Mouse (Mus musculus) ovary, postnatal 36 days (tissue): ENCODE data around the gene Gm6526.
"Not testable (repeated sequence)": the region's sequence is repeated elsewhere in the genome, so short reads cannot be mapped to it uniquely, and the experiment has no call there.

Experiments used
- DNase-seq: peaks from one replicate; pipeline ENCODE4 v3.0.0; 2022; ENCODE audit warnings: low spot score, mixed read lengths

The Gm6526 gene

DNA sequence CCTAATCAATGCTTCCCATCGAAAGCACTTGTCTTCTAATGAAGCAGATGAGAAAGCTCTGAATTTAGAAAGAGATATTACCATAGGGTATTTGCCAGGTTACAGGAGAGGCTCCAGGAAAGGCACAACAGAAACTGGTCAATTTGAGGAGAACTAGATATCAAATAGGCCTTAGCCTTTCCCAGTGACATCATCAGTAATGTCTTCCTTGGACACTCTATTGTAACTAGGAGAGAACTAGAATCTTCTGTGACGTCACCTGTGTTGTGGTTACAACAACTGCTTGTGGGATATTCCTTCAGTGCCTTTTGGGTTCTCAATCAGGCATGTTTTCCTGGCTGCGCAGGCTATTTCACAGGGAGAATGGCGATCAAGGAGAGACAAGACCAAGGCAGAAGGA lies at the start of gene Gm6526:
Gene Gm6526 (plus strand): TSS at position 301 of the 400 bp plus-strand sequence.
- not testable (repeated sequence) for DNase-seq

DNA sequence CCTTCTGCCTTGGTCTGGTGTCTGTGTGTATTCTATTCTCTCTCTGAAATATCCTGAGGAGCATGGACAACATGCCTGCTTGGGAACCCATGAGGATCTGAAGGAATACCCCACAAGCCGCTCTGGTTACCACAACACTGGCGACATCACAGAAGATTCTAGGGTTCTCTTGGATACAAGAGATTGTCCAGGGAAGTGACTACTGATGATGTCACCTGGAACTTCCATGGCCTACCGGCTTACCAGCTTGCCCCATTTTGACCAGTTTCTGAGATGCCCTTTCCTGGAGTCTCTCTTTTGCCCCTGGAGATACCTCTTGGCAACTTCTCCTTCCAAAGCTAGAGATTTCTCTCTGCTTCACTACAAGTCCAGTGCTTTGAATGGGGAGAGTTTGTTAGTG lies 20.3 kb upstream of the Gm6526 start, which contains the start of gene Gm16506:
Gene Gm16506 (minus strand): TSS at position 101 of the 400 bp plus-strand sequence.
- DNase-seq: not testable (repeated sequence)

DNA sequence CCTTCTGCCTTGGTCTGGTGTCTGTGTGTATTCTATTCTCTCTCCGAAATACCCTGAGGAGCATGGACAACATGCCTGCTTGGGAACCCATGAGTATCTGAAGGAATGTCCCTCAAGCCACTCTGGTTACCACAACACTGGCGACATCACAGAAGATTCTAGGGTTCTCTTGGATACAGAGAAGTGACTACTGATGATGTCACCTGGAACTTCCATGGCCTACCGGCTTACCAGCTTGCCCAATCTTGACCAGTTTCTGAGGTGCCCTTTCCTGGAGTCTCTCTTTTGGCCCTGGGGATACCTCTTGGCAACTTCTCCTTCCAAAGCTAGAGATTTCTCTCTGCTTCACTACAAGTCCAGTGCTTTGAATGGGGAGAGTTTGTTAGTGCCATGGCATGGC lies 37.0 kb downstream of the Gm6526 start, which contains the start of gene Gm8180:
Gene Gm8180 (minus strand): TSS at position 101 of the 400 bp plus-strand sequence.
- DNase-seq: not testable (repeated sequence)

DNA sequence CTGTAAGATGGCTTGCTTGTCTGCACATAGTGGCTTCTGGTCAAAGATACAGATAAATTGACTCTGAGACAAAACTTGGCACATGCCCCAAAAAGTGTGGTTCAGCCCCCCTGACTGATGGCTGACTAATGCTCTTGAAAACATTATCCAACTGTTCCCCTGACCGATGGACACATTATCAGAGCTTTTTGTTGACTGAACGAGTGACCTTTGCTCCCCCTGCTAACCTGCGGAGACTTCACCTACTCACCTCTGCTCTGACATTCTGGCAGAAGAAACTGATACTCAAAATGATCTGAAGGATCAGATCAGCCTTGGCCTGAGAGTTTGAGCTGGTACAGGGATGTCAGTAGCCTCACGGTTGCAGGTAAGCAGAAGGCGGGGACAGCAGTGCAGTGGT lies 46.1 kb downstream of the Gm6526 start:
- DNase-seq: not testable (repeated sequence)

DNA sequence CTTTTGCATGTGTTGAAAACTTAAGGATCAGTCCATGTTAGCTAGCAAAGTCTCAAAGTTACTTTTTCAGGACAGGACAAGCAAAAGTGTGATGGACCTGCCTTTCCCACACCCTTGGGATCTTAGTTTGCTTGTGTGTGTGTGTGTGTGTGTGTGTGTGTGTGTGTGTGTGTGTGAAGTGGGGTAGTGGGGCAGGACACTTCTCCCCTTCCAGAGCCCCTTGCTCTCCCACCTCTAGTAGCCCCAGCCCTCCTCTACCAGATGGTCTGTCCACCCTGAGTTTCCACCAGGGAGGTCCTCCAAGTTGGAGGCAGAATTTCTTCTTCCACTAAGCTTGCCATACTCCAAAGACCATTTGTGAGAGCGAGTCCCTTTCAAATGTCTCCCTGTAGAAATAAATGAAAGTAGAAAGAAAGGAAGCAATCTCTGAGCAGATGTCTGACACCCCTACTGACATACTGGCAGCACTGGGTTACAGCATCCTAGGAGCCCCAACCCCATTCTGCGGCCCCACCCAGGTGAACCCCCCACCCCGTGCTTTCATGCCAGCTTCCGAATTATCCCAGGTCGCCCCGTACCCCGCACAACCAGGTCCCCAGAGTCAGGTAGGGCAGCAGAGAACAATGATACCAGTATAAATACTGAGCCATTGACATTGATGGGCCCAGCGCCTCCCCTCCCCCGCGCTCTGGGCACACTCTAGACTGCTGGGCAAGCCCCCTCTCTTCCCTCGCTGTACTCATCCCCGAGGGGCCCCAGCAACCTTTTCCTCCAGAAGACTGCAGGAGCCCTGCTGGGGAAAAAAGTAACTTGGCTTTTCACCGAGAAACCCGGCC lies 48.6 kb downstream of the Gm6526 start:
- no peak for DNase-seq

DNA sequence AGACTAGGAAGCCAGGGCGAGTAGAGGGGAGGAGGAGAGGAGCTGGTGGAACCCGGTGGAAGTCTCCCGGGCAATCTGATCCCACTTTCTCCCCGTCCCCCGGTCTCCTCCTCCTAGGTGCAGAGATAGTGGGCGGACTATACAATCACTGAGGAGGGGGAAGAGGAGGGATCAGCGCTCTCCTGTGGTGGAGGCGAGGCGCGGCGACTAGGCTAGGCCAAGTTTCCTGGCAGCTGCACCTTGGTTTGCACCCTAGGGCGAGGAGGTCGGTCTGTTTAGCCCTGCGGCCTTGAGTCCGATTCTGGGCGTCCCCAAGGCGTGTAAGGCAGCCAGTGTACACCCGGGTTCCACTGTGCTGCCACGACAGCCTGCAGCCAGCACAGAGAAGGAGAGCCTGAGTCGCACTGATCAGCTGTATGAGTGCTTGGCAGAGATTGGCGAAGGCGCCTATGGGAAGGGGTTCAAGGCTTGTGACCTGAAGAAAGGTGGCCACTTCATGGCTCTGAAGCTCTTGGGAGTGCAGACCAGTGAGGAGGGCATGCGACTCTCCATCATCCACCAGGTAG lies 49.3 kb downstream of the Gm6526 start:
- DNase-seq: peak; percentile 28

DNA sequence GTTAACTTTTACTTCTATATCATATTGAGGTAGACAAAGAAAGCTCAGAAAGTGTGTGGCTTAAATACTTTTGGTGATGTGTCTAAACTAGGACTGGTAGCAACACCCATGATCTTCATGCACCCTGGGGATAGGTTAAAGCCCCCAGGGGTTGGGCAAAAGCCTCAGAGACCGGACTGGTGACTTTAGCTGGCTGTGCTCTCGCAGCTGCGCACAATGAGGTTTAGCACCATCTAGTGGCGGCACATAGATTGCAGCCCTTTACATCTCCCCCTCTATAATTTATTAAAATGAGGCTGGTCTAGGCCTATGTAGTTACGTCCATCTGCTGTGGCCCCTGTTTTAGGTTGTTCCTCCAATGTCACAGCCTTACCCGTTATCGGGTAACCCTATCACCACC lies 56.8 kb downstream of the Gm6526 start:
- not testable (repeated sequence) for DNase-seq
